Mouse (Mus musculus): ENCODE data around the gene Prkd2. TPM values are rescaled to one million over a fixed set of nuclear protein-coding genes. Genes with fewer than 3 reads are reported as not detected.

Gene Prkd2
- total and polyA plus RNA-seq, 3 experiments = 9.8 to 39.0 (median 18.0) TPM

DNA sequence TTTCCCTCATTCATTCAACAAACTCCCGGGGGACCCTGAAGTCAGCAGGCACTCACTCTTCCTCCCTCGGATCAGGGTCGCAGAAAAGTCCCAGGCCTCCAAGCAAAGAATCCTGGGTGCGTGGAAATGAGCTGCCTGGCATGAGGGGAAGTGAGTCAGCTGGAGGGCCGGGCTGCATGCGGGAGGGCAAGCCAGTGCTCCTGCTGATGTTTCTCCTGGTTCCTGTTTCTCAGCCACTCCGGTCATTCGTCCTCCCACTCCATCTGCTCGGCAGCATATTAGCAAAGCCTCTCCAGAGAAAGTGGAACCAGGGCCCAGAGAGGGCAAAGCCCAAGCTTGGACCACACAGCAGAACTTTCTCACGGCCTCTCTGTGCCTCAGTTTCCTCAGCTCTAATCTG lies 67.2 kb downstream of the Prkd2 start:
- Histone ChIP-seq H3K27me3 (replicated peaks) (no peaks in the 10 kb centered on the region), H3K27ac (ENCODE audit: insufficient read depth, low read depth) (no peak overlapping the region), H3K4me1 (ENCODE audit: control insufficient read depth in 1 of 2, insufficient read depth in 2 of 2) (peaks cover 31 to 60% of the 10 kb centered on the region in 2 experiments), H3K9me3 (replicated peaks; ENCODE audit: low read length) (no peaks in the 10 kb centered on the region), H3K9ac (ENCODE audit: insufficient read depth, low read depth) (no peak overlapping the region), H3K4me2 (ENCODE audit: insufficient read depth, low read depth, poor library complexity, severe bottlenecking) (no peak overlapping the region), H3K36me3 (replicated peaks in 1 of 2; ENCODE audit: control insufficient read depth in 1 of 2, insufficient read depth in 1 of 2, low read length in 1 of 2) (peaks cover 12 to 54% of the 10 kb centered on the region in 2 experiments), H3K79me2 (replicated peaks; ENCODE audit: control insufficient read depth, extremely low read depth, insufficient read depth, poor library complexity, severe bottlenecking) (no peaks in the 10 kb centered on the region), H3K4me3 (replicated peaks in 1 of 3; ENCODE audit: low read depth in 2 of 3, low read length in 2 of 3, poor library complexity in 1 of 3) (no peak overlapping the region)
- dilution Hi-C loops (cut with MboI; ENCODE audit: extremely low pct_ligation_motif_present, extremely low pct_unique_long_range_greater_than_20kb, low sequenced_read_pairs) (no loop called here), in situ Hi-C loops (cut with MboI; ENCODE audit: low pct_ligation_motif_present, low pct_unique_long_range_greater_than_20kb, low sequenced_read_pairs) (loop anchor here (5.0 kb wide), 2 partner anchors 38 to 93 kb away; partner anchors contain the start of genes Fkrp and Strn4)
- TF ChIP-seq ZMIZ1 (IDR thresholded peaks at IDR 0.05; ENCODE audit: low read depth, low read length) (no peak), MEF2A (IDR thresholded peaks at IDR 0.05; ENCODE audit: borderline replicate concordance, low read depth, low read length) (no peak), TBP (conservative IDR thresholded peaks at IDR 0.05; ENCODE audit: low read depth, low read length) (no peak), ZNF384 (IDR thresholded peaks at IDR 0.05; ENCODE audit: low read depth, low read length) (no peak), RAD21 (IDR thresholded peaks at IDR 0.05; ENCODE audit: low read depth, low read length) (no peak), PAX5 (IDR thresholded peaks at IDR 0.05; ENCODE audit: low read length) (no peak), ELF1 (IDR thresholded peaks at IDR 0.05; ENCODE audit: low read depth, low read length) (no peak), IRF4 (IDR thresholded peaks at IDR 0.05; ENCODE audit: low read depth, low read length) (no peak), USF1 (IDR thresholded peaks at IDR 0.05; ENCODE audit: low read depth, low read length) (no peak), E2F4 (IDR thresholded peaks at IDR 0.05; ENCODE audit: insufficient replicate concordance, low read depth, low read length) (no peak), GABPA (IDR thresholded peaks at IDR 0.05; ENCODE audit: insufficient replicate concordance, low read depth, low read length) (no peak), KAT2A (IDR thresholded peaks at IDR 0.05; ENCODE audit: insufficient replicate concordance, low read length) (no peak)
- no peak for DNase-seq (ENCODE audit: extremely low read depth)

DNA sequence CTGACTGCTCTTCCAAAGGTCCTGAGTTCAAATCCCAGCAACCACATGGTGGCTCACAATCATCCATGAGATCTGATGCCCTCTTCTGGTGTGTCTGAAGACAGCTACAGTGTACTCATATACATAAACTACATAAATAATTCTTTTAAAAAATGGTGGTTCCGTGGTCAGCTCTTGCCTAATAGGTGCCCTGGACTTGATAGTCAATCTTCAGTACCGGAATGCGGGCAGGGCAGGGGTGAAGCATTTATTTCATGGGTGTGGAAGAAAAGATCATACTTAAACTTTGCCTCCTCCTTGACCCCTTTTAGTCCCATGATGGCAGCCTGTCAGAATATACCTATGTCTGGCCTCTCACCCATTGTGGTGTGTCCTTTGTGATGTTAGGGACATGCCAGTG lies 69.2 kb downstream of the Prkd2 start:
- in situ Hi-C loops (cut with MboI; ENCODE audit: low pct_ligation_motif_present, low pct_unique_long_range_greater_than_20kb, low sequenced_read_pairs) (no loop called here), dilution Hi-C loops (cut with MboI; ENCODE audit: extremely low pct_ligation_motif_present, extremely low pct_unique_long_range_greater_than_20kb, low sequenced_read_pairs) (no loop called here)
- Histone ChIP-seq H3K36me3 (replicated peaks in 1 of 2; ENCODE audit: control insufficient read depth in 1 of 2, insufficient read depth in 1 of 2, low read length in 1 of 2) (peaks cover 30 to 74% of the 10 kb centered on the region in 2 experiments), H3K4me3 (replicated peaks in 1 of 3; ENCODE audit: low read depth in 2 of 3, low read length in 2 of 3, poor library complexity in 1 of 3) (no peak overlapping the region), H3K27me3 (replicated peaks) (no peaks in the 10 kb centered on the region), H3K4me2 (ENCODE audit: insufficient read depth, low read depth, poor library complexity, severe bottlenecking) (no peak overlapping the region), H3K4me1 (ENCODE audit: control insufficient read depth in 1 of 2, insufficient read depth in 2 of 2) (peaks cover 17 to 42% of the 10 kb centered on the region in 2 experiments), H3K9me3 (replicated peaks; ENCODE audit: low read length) (no peaks in the 10 kb centered on the region), H3K9ac (ENCODE audit: insufficient read depth, low read depth) (no peak overlapping the region), H3K79me2 (replicated peaks; ENCODE audit: control insufficient read depth, extremely low read depth, insufficient read depth, poor library complexity, severe bottlenecking) (no peaks in the 10 kb centered on the region), H3K27ac (ENCODE audit: insufficient read depth, low read depth) (no peak overlapping the region)
- no peak for DNase-seq (ENCODE audit: extremely low read depth)
- TF ChIP-seq CTCF (conservative IDR thresholded peaks at IDR 0.05 in 1 of 2, IDR thresholded peaks at IDR 0.05 in 1 of 2; ENCODE audit: low read depth in 2 of 2, low read length in 2 of 2) = peak in 1 of 2 experiments; percentile 9; a peak in 1 of 4 replicates
- no peak for TF ChIP-seq NRF1 (IDR thresholded peaks at IDR 0.05; ENCODE audit: low read depth, low read length)
- no peak for TF ChIP-seq JUND (conservative IDR thresholded peaks at IDR 0.05; ENCODE audit: low read depth, low read length)
- no peak for TF ChIP-seq TCF12 (IDR thresholded peaks at IDR 0.05; ENCODE audit: low read depth, low read length)
